12 mouse cellular contexts compared by ENCODE assay signal in genomic region chr8:118639606-118640005, GRCm38 (mm10).
DNase-seq lines count a peak whose midpoint lies in the region; ATAC-seq lines count a peak whose summit lies in the region.
"Had no signal": no experiment of that assay in that cellular context is flagged by ENCODE, and none has a peak within 500 bp of the region (broad histone marks: within the 10 kb centered on the region; RNA-seq: fewer than 3 reads in every experiment).

No protein-coding gene starts in this region.

- no peaks in the 10 kb centered on the region for H3K27me3 ChIP-seq in embryonic facial prominence, embryonic 14.5 days (replicated peaks; ENCODE audit: control insufficient read depth, insufficient read depth, low read length)
- no peaks in the 10 kb centered on the region for H3K27me3 ChIP-seq in embryonic facial prominence, embryonic 10.5 days (replicated peaks; ENCODE audit: low read depth, poor library complexity, severe bottlenecking)
- H3K27me3 ChIP-seq: intestine, embryonic 15.5 days had no signal

- H3K9ac ChIP-seq in embryonic facial prominence, embryonic 14.5 days (ENCODE audit: low read depth, low read length) = no peak overlapping the region
- H3K9ac ChIP-seq: intestine, embryonic 15.5 days; liver, postnatal 0 days had no signal

- ATAC-seq in embryonic facial prominence, embryonic 14.5 days (ENCODE audit: low read depth) = no peak
- ATAC-seq: activated CD4-positive, CD25-positive, alpha-beta regulatory T cell, adult 4 months; intestine, embryonic 15.5 days; liver, postnatal 0 days had no signal

- WGBS in embryonic facial prominence, embryonic 14.5 days = 78% methylated on average over 8 of the region's 8 CpGs
- WGBS in embryonic facial prominence, embryonic 10.5 days = 92% methylated on average over 8 of the region's 8 CpGs

- H3K4me2 ChIP-seq in embryonic facial prominence, embryonic 14.5 days (ENCODE audit: low read depth, low read length) = no peak overlapping the region
- H3K4me2 ChIP-seq: intestine, embryonic 15.5 days had no signal

- H3K9me3 ChIP-seq in embryonic facial prominence, embryonic 14.5 days (ENCODE audit: control insufficient read depth, low read length) = no peaks in the 10 kb centered on the region
- no peaks in the 10 kb centered on the region for H3K9me3 ChIP-seq in embryonic facial prominence, embryonic 10.5 days
- H3K9me3 ChIP-seq: intestine, embryonic 15.5 days had no signal

- no peaks in the 10 kb centered on the region for H3K4me1 ChIP-seq in embryonic facial prominence, embryonic 14.5 days (ENCODE audit: control insufficient read depth, insufficient read depth, low read length)
- peaks cover 9% of the 10 kb centered on the region for H3K4me1 ChIP-seq in embryonic facial prominence, embryonic 10.5 days
- H3K4me1 ChIP-seq: intestine, embryonic 15.5 days had no signal

- no peak overlapping the region for H3K27ac ChIP-seq in embryonic facial prominence, embryonic 14.5 days (replicated peaks; ENCODE audit: low read depth, low read length)
- H3K27ac ChIP-seq in embryonic facial prominence, embryonic 10.5 days (replicated peaks) = no peak overlapping the region
- H3K27ac ChIP-seq: intestine, embryonic 15.5 days had no signal

- peak; percentile 45 for DNase-seq in embryonic facial prominence, embryonic 14.5 days (ENCODE audit: low spot score)
- DNase-seq in embryonic facial prominence, embryonic 10.5 days (ENCODE audit: low spot score) = no peak
- DNase-seq in kidney, adult 9 months = peak; percentile 3
- DNase-seq in kidney, adult 8-10 months = no peak
- DNase-seq in brain, adult 2 months (ENCODE audit: low read depth, low spot score) = peak; percentile 51
- DNase-seq in fat pad, adult 2 months (ENCODE audit: extremely low read depth, low read depth, low spot score) = peak; percentile 40
- DNase-seq in thymus, postnatal 0 days (ENCODE audit: low spot score) = no peak
- DNase-seq in embryo, embryonic 9.5 days (ENCODE audit: extremely low spot score) = no peak
- DNase-seq: liver, postnatal 0 days had no signal

- H3K36me3 ChIP-seq in embryonic facial prominence, embryonic 14.5 days (ENCODE audit: control insufficient read depth, insufficient read depth, low read length) = no peaks in the 10 kb centered on the region
- H3K36me3 ChIP-seq in embryonic facial prominence, embryonic 10.5 days (replicated peaks) = no peaks in the 10 kb centered on the region
- H3K36me3 ChIP-seq: G1E; intestine, embryonic 15.5 days had no signal

- H3K4me3 ChIP-seq in embryonic facial prominence, embryonic 14.5 days (ENCODE audit: low read depth, low read length) = no peak overlapping the region
- no peak overlapping the region for H3K4me3 ChIP-seq in embryonic facial prominence, embryonic 10.5 days
- H3K4me3 ChIP-seq: intestine, embryonic 15.5 days had no signal

Comparison
In these comparisons a context has a peak if more than half of its experiments do, and no peak if none do; other contexts are left out.
1. DNase-seq: peak in embryonic facial prominence, embryonic 14.5 days (single experiment), kidney, adult 9 months (single experiment), brain, adult 2 months (single experiment) and fat pad, adult 2 months (single experiment); none in embryonic facial prominence, embryonic 10.5 days (single experiment), kidney, adult 8-10 months (0 of 2), thymus, postnatal 0 days (single experiment) and embryo, embryonic 9.5 days (single experiment).